Mouse (Mus musculus) lung, adult 2 months (tissue): ENCODE results near the gene Nipsnap3b.

ENCODE experiments used
- CTCF ChIP-seq: fragments of 200-500 bp; IDR thresholded peaks from 2 replicates; pipeline ENCODE4 v1.5.1; 2011; ENCODE audit warnings: mild to moderate bottlenecking, low read length, control low read depth; ENCODE audit not compliant: insufficient read depth
- POLR2A ChIP-seq: fragments of 200-500 bp; IDR thresholded peaks from 2 replicates; pipeline ENCODE4 v1.6.1; 2011; ENCODE audit warnings: low read depth, mild to moderate bottlenecking, control low read depth, low read length, borderline replicate concordance; ENCODE audit errors: extremely low read depth

DNA sequence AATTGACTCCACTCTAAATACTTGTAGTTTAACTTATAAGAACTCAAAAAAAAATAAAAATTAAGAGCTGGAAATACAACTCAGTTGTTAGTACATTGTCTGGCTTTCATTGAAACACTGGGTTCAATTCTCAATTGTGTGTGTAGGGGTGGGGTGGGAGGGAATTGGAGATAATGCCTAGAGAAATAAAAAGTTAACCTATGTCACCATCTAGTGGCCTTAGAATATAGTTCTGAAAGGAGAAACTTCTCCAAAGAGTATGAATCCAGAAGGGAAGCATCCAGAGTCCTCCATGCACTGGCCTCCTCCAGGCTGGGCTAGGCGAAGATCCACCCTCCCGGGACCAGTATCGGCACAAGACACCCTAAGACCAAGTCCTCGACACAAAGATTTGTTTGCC lies 2.5 kb upstream of the Nipsnap3b start:
- no peak for TF ChIP-seq CTCF
- TF ChIP-seq POLR2A, result no peak
